Mouse (Mus musculus): ENCODE results near the gene Afap1l2.
A peak's percentile ranks its signal among the peaks of the same experiment; 100 is the strongest.

Afap1l2 gene

DNA sequence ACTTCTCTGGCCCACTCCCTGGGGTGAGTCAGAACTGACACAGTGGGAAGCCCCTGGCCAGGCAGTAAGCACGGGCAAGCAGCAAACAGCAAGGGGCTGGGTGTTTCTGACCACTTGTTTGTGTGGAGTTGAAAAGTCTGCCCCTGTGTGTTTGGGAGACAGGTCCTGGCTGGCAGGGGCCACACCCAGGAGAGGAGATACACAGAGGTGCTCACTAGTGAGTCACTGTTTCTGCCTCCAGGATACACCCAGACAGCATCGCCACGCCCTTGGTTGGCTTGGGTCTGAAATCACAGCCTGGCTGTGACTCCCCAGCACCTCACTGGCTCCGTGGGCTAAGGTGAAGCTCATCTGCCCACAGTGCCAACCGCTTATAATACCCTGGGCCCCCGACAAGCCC lies 72.9 kb downstream of the Afap1l2 start:
- no peak for DNase-seq

DNA sequence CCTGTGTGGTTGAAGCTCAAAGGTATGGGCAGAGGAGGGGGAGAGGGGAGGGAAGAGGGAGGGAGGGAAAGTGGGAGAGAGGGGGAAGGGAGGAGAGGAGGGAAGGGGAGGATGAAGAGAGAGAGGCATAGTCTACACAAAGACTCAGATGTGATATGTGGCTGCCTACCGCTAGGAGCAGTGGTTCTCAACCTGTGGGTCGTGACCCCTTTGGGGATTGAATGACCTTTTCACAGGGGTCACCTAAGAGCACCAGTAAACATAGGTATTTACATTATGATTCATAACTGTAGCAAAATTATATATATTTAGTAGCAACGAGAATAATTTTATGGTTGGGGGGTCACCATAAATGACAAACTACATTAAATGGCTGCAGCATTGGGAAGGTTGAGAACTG lies 74.2 kb downstream of the Afap1l2 start:
- no peak for DNase-seq

DNA sequence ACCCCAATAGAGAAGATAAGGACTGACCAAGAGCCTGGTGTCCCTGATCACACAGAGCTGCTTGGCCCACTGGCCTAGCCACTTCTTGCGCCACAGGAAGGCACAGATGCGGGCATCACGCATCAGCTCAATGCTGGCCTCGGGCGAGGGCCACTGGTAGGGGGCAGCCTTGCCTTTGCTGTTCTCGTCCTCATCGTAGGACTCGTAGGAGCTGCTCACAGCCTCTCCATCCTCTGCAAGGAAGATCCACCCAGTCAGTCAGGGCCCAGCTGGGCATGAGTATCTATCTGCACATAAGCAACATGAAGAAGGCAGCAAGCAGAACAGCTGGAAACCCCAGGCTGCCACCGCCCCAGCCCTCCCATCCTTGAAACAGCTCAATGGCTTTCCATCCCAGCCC lies 78.0 kb downstream of the Afap1l2 start:
- DNase-seq: no peak

DNA sequence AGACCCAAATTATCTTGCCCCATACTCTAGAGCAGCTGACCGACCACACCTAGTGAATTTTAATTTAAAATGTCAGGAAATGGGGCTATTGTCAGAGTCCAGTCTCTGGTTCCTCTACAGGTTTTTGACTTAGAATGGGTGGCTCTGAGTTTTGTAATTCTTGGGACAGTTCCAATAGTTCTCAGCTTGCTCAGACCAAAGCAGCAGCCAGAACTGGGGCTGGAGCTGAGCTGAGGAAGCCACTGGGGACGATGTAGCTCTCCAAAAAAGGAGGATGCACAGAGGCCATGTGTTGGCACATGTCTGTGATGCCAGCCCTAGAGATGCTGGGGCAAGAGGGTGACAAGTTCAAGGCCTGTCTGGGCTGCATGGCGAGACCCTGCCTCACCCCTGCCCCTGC lies 78.6 kb downstream of the Afap1l2 start:
- no peak for DNase-seq

DNA sequence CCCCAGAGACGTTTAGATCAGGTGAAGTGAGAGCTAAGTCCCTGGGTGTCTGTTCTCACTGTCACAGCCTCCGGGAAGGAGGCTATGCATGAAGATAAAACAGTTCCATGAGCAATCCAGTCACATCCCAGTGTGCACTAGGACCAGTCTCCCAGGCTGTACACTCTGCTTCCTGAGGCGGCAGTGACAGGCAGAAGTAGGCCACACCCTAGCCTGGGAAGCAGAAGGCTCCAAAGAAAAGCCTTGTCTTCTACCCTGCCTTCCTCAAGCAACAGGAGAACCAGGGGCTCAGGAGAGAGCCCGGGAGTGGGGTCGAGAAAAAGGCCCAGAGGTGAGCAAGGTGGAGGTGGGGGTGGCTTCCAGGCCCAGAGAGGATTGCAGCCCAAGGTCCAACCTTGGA lies 86.3 kb downstream of the Afap1l2 start:
- no peak for DNase-seq

DNA sequence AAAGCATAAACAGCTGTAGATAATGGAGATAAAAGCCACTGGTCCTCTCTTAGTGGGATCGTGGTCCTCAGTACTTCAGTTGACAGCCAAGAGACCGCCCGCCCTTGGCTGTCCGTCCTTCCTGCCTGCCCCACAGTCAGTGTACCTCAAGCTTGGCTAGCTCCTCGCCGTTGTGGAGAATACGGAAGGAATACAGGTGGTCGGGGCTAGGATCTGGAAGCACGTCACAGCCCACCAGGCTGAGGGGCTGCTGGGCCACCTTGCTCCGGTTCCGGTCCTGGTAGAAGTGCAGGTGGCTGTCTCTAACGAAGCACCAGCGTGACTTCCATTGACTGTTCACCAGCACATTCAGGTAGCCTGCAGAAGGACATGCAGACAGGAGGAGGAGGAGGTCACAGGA lies 87.8 kb downstream of the Afap1l2 start:
- no peak for DNase-seq

DNA sequence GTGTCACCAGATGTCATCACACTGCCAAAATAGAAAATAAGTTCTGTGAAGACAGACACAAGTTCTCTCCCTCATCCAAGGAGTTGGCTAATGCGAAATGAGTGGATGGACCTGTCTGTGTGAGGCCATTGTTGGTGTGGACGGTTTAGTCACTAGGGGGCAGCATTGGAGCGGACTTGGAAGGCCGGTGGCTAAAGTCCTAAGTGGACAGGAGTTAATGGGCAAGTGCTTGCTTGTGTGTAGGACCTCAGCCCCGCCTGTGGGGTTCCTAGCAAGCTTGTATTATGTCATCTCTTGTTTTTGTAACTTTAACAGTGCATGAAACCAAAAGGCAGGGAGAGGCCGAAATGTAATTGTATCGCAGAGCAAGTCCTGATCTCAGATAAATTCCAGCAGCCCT lies 88.4 kb downstream of the Afap1l2 start:
- DNase-seq: peak; percentile 81

DNA sequence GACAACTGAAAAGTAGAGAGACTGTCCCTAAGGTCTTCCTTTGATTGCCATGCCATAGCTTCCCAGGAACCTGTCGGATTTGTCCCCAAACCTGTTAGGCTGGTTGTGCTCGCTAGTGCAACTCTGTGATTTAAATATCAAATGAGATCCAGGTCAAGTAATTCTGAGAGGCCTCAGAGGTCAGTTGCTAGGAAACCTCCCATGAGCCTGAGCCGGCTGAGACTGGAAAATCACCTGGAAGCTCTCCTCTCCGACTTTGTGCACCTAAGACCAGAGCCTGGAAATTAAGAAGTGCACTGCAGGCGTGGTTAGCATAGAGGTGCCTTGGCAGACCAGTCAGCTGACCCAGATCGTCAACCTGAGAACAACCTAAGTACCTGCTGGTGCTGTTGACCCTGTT lies 92.9 kb downstream of the Afap1l2 start:
- DNase-seq: no peak

DNA sequence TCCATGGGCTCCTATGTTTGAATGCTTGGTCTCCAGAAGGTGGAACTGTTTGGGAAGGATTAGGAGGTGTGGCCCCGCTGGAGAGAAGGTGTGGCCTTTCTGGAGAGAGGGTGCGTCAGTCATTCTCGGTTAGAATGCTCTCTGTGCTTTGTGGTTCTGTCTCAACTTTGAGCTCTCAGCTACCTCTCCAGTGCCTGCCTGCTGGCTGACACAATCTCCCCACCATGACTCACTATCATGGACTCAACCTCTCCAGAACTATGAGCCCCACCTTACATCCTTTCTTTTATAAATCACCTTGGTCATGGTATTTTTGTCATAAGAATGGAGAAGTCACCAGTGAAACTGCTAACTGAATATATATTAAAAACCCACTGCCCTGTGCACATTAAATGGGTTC lies 93.4 kb downstream of the Afap1l2 start:
- DNase-seq: no peak

DNA sequence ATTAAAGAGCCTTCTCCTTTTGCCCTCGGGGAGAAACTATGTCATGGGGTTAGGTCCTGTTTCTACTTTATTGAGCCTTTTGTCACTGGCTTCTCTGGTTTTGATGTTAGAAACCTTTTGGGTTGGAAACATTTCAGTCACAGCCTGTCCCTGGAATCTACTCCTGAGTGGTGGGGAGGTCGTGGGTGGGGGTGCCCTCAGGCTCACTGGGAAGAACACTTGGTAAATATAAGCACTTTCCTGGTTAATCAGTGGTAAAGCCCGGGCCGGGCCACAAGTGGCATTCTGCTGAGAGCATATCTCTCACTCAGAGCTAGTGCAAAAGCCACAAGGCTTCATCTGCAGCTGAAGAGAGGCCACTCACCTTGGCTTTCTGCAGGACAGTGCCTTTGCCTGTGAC lies 94.3 kb downstream of the Afap1l2 start:
- DNase-seq: no peak

DNA sequence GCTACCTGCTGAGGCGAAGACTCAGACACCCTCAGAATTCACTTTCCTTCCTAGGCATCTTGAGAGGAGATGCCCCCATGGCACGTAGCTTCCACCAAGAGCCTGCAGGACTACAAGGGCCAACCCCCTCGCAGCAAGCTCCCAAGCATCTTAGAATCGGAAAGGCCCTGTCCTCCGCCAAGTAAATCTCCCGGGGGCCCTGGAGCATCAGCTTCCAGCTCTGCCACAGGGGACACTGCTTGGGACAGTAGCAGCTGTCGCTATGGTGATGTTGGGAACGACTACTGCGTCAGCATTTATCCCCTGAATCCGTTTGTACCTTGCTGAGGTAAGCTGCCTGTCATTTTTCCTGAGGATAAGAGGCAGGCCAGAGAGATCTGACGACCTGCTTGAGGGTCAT lies 97.5 kb downstream of the Afap1l2 start:
- DNase-seq: no peak

DNA sequence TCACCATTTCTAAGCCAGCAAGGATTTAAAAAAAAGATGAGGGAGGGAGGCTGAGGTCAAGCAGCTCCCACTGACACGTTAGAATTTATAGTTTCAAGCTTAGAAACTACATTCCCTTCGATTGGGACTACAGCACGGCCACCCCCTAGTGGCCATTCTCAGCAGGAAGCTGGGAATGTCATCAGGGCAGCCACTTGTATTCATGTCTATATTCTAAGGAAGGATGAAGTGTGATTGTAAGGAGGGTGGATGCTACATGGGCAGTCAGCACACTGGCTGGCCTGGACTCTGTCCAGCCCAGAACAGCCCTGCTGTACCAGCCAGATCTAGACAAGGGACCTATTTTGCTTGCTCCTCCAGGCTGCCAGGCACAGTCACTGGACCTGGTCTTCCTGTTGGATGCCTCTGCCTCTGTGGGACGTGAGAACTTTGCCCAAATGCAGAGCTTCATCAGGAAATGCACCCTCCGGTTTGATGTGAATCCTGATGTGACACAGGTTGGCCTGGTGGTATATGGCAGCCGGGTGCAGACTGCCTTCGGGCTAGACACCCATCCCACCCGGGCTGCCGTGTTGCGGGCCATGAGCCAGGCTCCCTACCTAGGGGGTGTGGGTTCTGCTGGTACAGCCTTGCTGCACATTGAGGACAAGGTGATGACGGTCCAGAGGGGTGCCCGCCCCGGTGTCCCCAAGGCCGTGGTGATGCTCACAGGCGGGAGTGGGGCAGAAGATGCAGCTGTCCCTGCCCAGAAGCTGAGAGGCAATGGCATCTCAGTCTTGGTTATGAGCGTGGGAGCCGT lies 99.4 kb downstream of the Afap1l2 start:
- peak; percentile 38 for DNase-seq

DNA sequence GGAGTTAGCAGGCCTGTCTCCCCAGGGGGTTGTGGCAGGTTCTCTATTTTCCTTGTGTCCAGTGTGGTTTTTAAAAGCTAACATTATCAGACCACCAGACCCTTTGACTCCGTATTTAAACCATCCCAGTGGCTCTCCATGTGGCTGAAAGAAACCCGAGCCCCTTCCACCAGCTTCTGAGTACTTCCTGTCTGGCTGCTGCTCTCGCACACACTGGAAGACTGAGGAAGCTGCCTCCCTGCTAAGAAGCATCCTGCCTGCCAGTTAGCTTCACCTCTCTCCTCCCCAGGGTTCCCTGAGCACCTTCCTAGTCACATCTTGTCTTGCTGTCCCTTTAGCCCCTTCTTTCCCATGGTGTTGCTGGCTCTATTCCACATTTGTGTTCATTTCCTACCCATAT lies 100.2 kb downstream of the Afap1l2 start:
- no peak for DNase-seq

DNA sequence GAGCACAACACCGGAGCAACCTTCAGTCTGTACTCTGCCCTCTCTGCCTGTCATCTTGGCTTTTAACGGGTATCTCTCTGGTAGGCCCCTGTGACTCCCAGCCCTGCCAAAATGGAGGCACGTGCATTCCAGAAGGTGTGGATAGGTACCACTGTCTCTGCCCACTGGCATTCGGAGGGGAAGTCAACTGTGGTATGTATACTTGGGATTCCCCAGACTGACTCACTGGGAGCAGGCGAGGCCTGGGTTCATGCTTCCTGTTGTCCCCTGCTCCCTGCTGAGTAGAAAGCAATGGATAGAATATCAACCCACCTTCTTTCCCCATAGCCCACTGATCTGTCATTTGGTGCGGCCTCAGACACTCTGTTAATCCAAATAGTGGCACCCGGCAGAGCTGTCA lies 102.6 kb downstream of the Afap1l2 start:
- no peak for DNase-seq

DNA sequence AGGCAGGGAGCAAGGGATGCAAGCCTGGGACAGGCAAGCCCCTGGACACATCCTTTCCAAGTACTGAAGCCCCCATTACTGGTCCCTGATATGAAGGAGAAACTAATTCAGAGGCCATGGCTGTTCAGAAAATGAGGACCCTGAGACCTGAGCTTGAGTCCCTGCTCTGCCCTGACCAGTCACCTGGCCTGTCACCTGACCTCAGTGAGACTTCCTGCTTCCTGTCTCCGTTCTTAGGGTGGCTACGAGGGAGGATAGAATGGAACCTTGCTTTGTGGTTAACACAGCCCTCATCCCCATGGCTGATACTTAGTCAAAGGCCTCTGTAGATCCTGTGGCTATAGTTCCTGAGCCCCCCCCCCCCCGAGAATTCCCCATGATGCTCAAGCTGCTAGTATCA lies 103.9 kb downstream of the Afap1l2 start:
- no peak for DNase-seq

DNA sequence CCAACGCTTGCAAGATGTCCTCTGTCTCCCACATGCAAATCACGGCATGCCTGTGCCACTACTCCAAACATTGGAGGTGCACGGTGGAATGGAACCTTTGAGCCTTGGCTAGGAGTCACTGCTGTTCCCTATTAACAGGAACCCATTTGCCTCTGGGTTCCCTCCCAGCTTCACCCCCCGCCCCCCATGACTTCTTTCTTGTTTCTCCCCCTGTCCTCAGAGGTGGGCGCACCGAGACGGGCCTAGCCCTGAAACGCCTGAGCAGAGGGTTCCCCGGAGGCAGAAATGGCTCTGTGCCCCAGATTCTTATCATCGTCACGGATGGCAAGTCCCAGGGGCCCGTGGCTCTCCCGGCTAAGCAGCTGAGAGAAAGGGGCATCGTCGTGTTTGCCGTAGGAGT lies 110.4 kb downstream of the Afap1l2 start:
- no peak for DNase-seq

DNA sequence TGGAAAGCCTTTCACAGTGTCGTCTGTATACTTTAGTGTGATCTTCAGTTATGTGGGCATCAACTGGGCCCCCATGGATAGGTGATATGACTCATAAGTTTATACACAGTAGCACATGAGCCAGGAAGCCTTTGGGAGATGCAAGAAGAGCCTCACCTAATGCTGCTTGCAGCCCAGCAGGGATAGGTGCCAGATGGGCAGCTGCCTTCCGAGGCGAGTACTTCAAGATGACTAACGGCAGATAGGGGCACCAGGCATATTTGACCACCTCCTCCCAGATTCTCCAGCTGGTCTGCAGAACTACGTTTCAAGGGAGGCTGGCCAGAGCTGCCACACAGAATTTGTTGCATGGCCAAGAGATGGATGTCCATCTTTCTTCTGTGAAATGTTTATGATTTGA lies 114.7 kb downstream of the Afap1l2 start:
- DNase-seq: no peak

DNA sequence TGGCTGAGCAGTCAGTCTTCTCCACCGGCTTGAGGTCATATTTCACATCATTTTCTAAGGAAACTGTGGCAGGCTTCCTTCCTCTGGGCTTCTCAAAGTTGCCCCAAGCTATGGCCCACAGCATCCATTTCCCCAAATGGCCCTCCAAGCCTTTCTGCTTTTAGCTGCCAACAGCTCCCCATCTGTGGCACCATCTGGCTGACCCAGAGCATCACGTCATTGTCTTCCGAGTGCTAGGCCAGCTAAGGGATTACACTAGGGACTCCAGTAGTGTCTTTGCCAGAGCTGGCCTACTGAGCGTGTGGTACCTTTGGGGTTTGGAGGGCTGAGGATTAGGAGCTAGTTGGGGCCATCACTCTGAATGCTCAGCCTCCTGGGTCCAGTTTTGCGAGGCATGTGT lies 115.4 kb downstream of the Afap1l2 start:
- no peak for DNase-seq

DNA sequence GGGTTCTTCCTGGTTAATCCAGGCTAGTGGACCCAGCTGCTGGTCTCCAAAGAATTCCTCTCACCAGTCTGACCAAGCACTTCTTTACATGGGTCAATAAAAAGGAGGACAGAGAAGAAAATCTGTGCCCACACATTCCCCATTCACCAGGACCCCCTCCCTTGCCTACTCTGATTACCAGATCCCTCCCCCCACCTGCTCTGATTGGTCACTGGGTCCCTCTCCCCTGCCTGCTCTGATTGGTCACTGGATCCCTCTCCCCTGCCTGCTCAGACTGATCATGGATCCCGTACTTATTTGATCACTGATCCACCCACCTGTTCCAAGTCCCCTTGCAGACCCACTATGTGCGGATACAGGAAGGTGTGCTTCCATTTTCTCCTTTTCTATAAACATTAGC lies 116.6 kb downstream of the Afap1l2 start:
- DNase-seq: no peak

DNA sequence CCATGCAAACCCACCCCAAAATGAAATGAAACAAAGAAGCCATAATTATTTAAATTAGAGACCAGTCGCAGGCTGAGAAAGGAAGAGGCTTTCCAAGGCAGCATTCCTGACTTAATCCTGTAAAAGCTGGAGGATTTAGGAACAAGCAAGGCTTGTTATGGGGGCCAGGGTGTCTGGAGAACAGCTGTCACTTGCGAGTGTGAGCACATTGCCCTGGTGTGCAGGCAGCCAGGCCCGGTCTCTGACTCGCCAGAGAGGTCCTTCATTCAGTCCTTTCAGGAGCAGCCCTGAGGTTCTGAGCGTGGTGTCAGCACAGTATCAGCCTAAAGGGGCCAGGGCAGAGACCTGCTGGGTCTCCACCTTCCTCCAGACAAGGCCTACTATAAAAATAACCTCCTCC lies 119.4 kb downstream of the Afap1l2 start:
- no peak for DNase-seq

DNA sequence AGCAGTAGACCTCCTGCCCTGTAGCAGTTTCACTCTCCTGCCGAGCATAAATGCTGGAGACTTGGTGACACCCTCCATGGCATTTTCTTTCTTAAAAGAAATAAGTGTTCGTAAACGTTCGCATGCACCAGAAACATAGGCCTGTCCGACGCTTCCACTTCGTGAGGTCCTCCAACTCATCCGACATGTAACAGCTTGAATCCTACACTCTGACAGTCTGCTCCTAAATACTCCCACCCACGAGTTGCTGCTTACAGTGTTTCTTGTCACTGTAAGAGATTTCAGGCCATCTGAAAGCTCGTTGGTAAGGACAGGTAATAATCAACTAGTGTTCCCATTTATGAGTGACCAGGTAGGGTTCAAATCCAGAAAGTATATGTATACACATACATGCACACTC lies 120.1 kb downstream of the Afap1l2 start:
- no peak for DNase-seq

DNA sequence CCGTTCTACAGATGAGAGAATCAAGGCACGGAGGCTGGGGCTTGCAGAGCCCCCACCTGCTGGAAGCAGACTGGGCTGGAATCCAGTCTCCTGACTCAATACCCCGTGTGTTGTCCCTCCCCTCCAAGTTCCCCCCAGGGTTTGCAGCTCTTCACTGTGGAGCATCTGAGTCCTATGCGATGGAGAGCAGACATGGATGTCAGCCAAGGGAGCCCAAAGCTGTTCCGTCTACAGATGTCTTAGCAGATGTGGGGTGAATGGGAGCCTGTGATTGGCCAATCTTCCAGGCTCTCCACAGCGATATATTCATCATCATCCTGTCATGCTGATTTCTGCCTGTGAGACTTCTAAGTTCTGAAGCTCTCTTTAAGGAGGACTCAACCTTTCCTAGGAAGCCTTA lies 130.7 kb downstream of the Afap1l2 start:
- DNase-seq: no peak

DNA sequence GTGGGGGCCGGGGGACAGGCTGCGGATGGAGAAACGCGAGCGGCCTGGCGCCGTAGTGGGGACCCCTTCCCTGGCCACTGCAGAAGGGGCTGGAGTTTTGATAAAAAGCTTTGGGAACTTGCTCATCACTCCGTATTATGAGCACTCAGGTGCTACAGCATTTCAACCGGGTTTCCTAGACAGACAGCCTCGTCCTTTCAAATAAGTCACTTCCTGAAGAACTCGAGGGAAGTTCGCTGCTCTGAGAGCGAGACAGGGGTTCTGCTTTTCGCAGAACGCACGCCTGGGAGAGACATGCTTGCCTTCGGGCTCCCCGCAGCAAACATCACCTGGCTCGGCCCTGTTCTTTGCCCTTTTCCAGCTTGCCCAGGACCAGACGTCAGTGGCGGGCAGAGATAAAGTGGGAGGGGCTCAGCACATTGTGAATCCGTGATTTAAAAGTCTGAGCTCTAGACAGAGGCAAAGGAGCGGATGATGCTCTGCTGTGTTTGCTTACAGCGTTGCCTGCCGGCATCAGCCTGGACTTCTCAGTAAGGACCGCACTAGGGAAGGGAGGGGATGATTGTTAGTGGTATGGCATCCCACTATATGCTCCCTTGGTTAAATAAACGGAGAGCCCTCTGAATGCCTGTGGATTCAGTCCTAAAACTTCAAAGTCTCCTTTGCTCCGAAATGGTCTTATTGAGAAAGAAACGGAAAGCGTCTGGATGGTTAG lies 133.3 kb downstream of the Afap1l2 start:
- no peak for DNase-seq

DNA sequence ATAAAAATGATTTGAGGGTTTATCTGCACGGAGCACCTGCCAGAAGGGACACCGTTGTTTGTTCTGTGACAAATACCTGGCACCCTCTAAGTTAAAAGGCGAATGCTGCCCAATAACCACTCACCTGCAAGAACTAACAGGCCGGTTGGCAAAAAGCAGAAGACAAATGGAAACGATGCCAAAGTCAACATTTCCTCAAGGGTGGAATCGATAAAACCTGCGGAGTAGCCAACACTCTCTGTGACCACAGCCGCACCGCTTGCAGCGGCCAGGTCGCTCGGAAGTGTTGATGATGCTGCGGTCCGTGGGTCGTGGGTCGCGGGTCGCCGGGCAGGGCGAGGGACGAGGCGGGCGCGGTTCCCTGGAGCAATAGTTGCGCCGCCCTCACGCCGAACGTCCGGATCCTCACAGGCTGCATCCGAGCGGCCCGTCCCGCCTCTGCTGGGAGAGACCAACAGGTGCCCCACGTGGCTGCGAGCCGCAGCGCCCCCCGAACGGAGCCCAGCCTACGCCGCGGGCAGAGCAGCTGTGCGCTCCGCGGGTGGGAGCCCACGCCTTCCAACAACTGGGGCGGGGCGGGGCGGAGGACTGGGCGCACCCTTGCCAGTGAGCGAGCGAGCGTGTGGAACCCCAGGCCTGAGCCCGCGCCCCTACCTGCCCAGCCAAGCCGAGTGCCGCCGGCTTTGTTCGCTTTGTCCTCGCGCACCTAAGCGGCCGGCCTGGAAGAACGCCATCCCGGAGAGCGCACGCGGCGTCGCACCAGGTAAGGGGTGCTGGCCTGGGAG lies 134.0 kb downstream of the Afap1l2 start, which contains the start of gene Vwa2:
Gene Vwa2 (plus strand): TSS at position 434 of the 785 bp plus-strand sequence.
- peak; percentile 19 for DNase-seq

Measured in right cerebral cortex, postnatal 14 days (tissue).